Mouse (Mus musculus) subcutaneous adipose tissue, adult 2 months (tissue): ENCODE results near the gene Spred3. TPM values are rescaled to one million over a fixed set of nuclear protein-coding genes. Genes with fewer than 3 reads are reported as not detected.

Experiments used
- polyA plus RNA-seq: library from polyadenylated mRNA; depleted of rRNA; stranded (reverse); fragments of >200 nt; gene quantifications from 2 replicates; pipeline ENCODE4 v1.2.3, GENCODE M21; 2012; ENCODE audit warnings: low replicate concordance; rRNA removed

The Spred3 gene
- polyA plus RNA-seq, result 8.0 and 13.0 TPM in 2 replicates

DNA sequence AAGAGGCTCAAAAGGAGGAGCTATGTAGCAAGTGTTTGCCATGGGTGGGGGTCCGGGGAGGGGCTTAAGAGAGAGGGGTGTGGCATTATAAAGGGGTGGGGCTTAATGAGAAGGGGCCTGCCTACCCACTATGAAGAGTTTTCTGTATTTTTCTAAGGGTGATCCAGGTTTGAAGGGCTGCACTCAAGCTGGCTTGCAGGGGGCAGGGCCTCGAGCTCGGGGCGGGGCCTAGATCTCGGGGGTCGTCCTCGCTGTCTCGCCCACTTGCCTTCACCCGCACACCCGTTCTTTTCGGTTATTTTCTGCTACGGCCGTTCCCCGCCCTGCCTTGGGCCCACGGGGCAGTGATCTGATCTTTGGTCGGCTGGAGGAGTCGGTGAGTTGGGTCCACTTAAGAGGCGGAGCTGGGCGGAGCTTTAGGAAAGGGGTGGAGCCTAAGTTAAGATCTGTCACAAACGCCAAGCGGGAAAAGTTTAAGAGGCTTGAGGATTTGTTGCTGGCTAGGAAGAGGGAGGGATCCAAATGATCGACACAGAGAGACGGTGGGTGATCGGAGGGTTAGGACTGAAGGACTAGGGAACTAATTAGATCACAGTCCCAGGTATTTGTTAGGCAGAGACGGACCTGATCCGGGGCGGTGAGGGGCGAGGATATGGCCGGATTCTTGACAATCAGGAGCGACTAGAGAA is at the start of gene Spred3, which contains the start of gene Ggn:
TSS of gene Spred3 (minus strand) at position 346 of the 689 bp plus-strand sequence.
TSS of gene Ggn (plus strand) at position 145 of the 689 bp plus-strand sequence.

GRCm38 (mm10) chr7:29213675-29214082 is 43.5 kb upstream of the Spred3 start, which contains the start of gene Catsperg1:
Catsperg1 (minus strand) TSS chr7:29214035.

DNA sequence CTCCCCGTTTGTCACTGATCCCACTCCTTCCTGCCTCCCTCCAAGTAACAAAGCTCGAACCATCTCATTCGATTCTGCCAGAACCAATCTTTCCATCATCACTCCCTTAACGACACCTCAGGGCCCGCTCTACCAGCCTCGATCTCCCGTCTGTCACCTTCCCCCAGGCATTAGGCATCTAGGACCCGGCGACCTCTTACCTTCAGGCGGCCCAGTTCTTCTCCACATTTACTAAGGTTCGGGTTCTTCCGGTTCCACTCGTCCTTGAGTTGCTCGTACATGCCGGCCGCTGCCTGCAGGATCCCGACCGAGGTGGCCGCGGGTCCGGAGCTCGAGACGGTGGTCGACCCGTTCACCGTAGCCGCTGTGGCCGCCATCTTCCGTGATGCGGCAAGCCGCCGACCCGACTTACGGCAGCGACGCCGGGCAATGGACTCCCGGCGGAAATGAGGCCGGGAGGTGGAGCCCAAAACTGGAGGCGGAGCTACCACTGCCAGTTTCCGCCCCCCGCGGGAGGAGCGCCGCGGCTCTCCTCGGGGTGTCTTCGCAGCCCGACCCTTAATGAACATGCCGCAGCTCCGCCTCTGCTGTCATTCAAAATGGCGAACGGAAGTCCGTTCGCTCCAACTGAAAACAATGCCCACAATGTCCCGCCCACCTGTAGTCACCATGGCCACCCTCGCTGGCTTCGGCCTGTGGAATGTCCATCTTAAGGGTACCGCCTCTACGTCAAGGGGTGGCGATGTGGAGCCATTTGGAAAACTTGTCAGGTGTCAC is 10.1 kb upstream of the Spred3 start, which contains the start of gene Psmd8:
TSS of gene Psmd8 (minus strand) at position 625 of the 777 bp plus-strand sequence.

DNA sequence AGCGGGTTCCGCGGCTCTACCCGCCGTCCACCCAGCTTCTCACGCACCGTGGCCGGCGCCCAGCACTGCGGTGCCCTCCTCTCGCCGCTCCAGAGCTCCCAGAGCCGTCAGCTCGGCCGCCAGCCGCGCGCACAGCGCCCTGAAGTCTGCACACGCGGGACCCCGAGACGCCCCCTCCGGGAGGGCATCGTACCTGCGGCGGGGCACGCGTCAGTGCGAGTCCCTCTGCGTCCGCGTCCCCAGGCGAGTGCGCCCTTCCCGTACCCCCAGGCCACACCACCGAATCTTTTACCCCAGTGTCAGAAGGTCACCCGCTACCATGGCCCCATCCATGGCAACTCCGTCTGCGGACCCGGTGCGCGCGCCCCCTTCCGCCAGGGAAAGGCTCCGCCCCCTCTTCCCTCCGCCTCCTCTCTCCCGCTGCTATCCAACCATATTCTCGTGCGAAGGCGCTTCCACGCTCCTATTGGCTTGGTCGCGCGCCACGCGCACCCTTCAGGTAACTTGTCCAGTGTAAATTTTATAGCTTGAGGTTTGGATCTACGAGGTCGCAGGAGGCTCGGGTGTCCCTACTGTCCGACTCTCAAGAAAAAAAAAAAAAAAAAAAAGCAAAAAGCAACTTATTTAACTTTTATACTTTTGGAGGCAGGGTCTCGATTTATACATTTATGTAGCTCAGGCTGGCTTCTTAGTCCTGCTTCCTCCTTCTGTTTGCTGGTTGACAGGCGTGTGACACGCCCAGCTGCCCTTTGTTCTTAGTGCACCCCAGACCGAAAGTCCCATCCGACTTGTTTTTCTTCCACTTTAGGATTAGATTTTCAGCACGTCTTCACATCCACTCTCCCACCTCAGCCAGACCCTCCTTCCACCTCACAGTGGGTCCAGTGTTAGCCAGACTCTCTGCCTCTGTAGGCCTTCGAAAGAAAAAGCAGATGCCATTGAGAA is 14.1 kb downstream of the Spred3 start, which contains the start of gene Fam98c:
TSS of gene Fam98c (minus strand) at position 397 of the 945 bp plus-strand sequence.

GRCm38 (mm10) chr7:29134693-29135386 is 35.4 kb downstream of the Spred3 start, which contains the start of gene Rasgrp4:
Rasgrp4 (plus strand) TSS chr7:29134851.

DNA sequence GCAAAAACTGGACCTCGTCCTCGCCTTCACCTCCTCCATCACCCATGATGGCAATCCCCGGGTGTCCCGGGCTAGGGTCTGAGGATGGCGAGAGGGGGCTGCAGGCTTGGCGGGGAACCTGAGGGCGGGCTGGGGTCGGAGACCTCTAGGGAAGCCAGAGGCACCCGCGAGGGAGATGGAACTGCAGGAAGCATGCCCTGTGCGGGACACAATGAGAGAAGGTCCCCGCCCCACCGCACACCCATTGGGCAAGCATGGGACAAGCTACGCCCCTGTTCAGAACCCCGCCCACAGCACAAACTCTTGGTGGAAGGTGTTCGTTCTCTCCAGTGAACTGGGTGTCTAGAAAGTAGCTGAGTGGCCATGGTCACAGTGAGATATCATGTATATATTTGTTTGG is 45.2 kb downstream of the Spred3 start, which contains the start of gene Ryr1:
TSS of gene Ryr1 (minus strand) at position 210 of the 400 bp plus-strand sequence.

Other genes with a start within 250 kb of the Spred3 start
- gene Actn4, start 208.1 kb downstream of the Spred3 start, polyA plus RNA-seq, result 420 and 464 TPM in 2 replicates
- 291 and 376 TPM in 2 replicates for gene Eif3k, start 188.5 kb downstream of the Spred3 start, polyA plus RNA-seq
- gene Map4k1, start 188.4 kb downstream of the Spred3 start, polyA plus RNA-seq, result 8.4 and 8.8 TPM in 2 replicates
- 0.09 and 0.18 TPM in 2 replicates for gene Ryr1, start 45.2 kb downstream of the Spred3 start, polyA plus RNA-seq
- gene Rasgrp4, start 35.6 kb downstream of the Spred3 start, polyA plus RNA-seq, result 16.5 and 16.6 TPM in 2 replicates
- 29.2 and 29.6 TPM in 2 replicates for gene Fam98c, start 14.2 kb downstream of the Spred3 start, polyA plus RNA-seq
- gene Ggn, start 201 bp downstream of the Spred3 start, polyA plus RNA-seq, result 1.5 and 1.6 TPM in 2 replicates
- 263 TPM in 2 replicates for gene Psmd8, start 10.3 kb upstream of the Spred3 start, polyA plus RNA-seq
- 5.4 and 7.0 TPM in 2 replicates for gene Catsperg1, start 43.6 kb upstream of the Spred3 start, polyA plus RNA-seq
- gene Kcnk6, start 62.1 kb upstream of the Spred3 start, polyA plus RNA-seq, result 14.0 and 21.7 TPM in 2 replicates
- 136 and 142 TPM in 2 replicates for gene Yif1b, start 67.9 kb upstream of the Spred3 start, polyA plus RNA-seq
- 2.1 and 4.1 TPM in 2 replicates for gene 2200002D01Rik, start 78.1 kb upstream of the Spred3 start, polyA plus RNA-seq
- 25.7 and 182 TPM in 2 replicates for gene Spint2, start 111.5 kb upstream of the Spred3 start, polyA plus RNA-seq
- 20.1 and 193 TPM in 2 replicates for gene Ppp1r14a, start 118.9 kb upstream of the Spred3 start, polyA plus RNA-seq
- 1.1 and 2.4 TPM in 2 replicates for gene Dpf1, start 133.5 kb upstream of the Spred3 start, polyA plus RNA-seq